Mouse (Mus musculus): ENCODE results near the gene Large2. TPM values are rescaled to one million over a fixed set of nuclear protein-coding genes. Genes with fewer than 3 reads are reported as not detected.

Large2 gene
- polyA plus RNA-seq, 1 experiment from 2014 or later = 5.4 TPM

Small RNA genes within 50 kb of the gene (microRNA-seq; reads per million reads assigned to microRNA genes)
- gene Mir7000 (ENCODE audit: borderline number of aligned reads) = not detected

Other genes with a start within 250 kb of the Large2 start
- gene Pex16, start 193 bp downstream of the Large2 start, polyA plus RNA-seq (2014; fragmentation: Nextera tagmentation; extraction: Ambion mirVana) = 26.3 and 29.3 TPM in 2 replicates
- gene 1700029I15Rik, start 7.7 kb upstream of the Large2 start, polyA plus RNA-seq (2014; fragmentation: Nextera tagmentation; extraction: Ambion mirVana) = 0.81 and 1.7 TPM in 2 replicates
- 4.9 and 6.3 TPM in 2 replicates for gene Mapk8ip1, start 26.4 kb upstream of the Large2 start, polyA plus RNA-seq (2014; fragmentation: Nextera tagmentation; extraction: Ambion mirVana)
- gene Cry2, start 59.2 kb upstream of the Large2 start, polyA plus RNA-seq (2014; fragmentation: Nextera tagmentation; extraction: Ambion mirVana) = 20.6 and 22.5 TPM in 2 replicates
- gene Slc35c1, start 85.7 kb upstream of the Large2 start, polyA plus RNA-seq (2014; fragmentation: Nextera tagmentation; extraction: Ambion mirVana) = 26.8 and 27.4 TPM in 2 replicates
- gene Chst1, start 224.8 kb upstream of the Large2 start, polyA plus RNA-seq (2014; fragmentation: Nextera tagmentation; extraction: Ambion mirVana) = 1.1 TPM in 2 replicates